Mouse (Mus musculus): ENCODE data around the gene Pla2g4a.
"Not testable (repeated sequence)": the region's sequence is repeated elsewhere in the genome, so short reads cannot be mapped to it uniquely, and the experiment has no call there.

GRCm38 (mm10) chr1:149923737-149924136 lies 37.4 kb downstream of the Pla2g4a start:
- not testable (repeated sequence) for TF ChIP-seq CTCF (IDR thresholded peaks at IDR 0.05; ENCODE audit: borderline replicate concordance, extremely low read depth, insufficient read depth, insufficient read length); POLR2A (IDR thresholded peaks at IDR 0.05; ENCODE audit: borderline replicate concordance, extremely low read depth, insufficient read depth, insufficient read length, poor library complexity, severe bottlenecking)

Measured in brain, embryonic 14.5 days (tissue).